Mouse (Mus musculus) left cerebral cortex, adult 18-20 months (tissue): ENCODE results near the gene Ush1g. TPM values are rescaled to one million over a fixed set of nuclear protein-coding genes. Genes with fewer than 3 reads are reported as not detected.

Experiments
- DNase-seq, 2 experiments: peaks; one replicate each; pipeline ENCODE4 v3.0.0; 2021 to 2022; ENCODE audit warnings: low spot score in 2 of 2, mixed read lengths in 1 of 2
- total RNA-seq, 2 experiments: library from RNA; stranded (reverse); gene quantifications; 2 replicates each; pipeline ENCODE4 v1.2.3; 2021

The Ush1g gene
- total RNA-seq, 2 experiments from 2014 or later, result 0.26 to 0.52 TPM

GRCm38 (mm10) chr11:115335223-115335622, 13.4 kb upstream of the Ush1g start:
- no peak for DNase-seq

GRCm38 (mm10) chr11:115334531-115334930, 12.7 kb upstream of the Ush1g start, which contains the start of gene Otop3:
Otop3 (plus strand) TSS chr11:115334731.
- DNase-seq, result no peak

GRCm38 (mm10) chr11:115329339-115329738, 7.5 kb upstream of the Ush1g start:
- no peak for DNase-seq

- DNase-seq, result peak; percentile 48 to 74
Measured at GRCm38 (mm10) chr11:115326730-115327129, 4.9 kb upstream of the Ush1g start.

GRCm38 (mm10) chr11:115323354-115323753, 1.5 kb upstream of the Ush1g start:
- DNase-seq, result no peak

- no peak for DNase-seq
Measured at GRCm38 (mm10) chr11:115319704-115320383, 2.0 kb downstream of the Ush1g start.

- no peak for DNase-seq
Measured at GRCm38 (mm10) chr11:115318245-115319027, 3.4 kb downstream of the Ush1g start.

- no peak for DNase-seq
Measured at GRCm38 (mm10) chr11:115317204-115317603, 4.6 kb downstream of the Ush1g start.

- no peak for DNase-seq
Measured at GRCm38 (mm10) chr11:115314249-115314648, 7.6 kb downstream of the Ush1g start.

GRCm38 (mm10) chr11:115308781-115309180, 13.1 kb downstream of the Ush1g start:
- DNase-seq, result no peak

GRCm38 (mm10) chr11:115306863-115307262, 15.0 kb downstream of the Ush1g start, which contains the start of gene Otop2:
Otop2 (plus strand) TSS chr11:115307163.
- no peak for DNase-seq

GRCm38 (mm10) chr11:115303167-115303566, 18.7 kb downstream of the Ush1g start:
- no peak for DNase-seq

- no peak for DNase-seq
Measured at GRCm38 (mm10) chr11:115301351-115301750, 20.5 kb downstream of the Ush1g start.

GRCm38 (mm10) chr11:115300745-115301144, 21.1 kb downstream of the Ush1g start:
- DNase-seq, result no peak

- DNase-seq, result no peak
Measured at GRCm38 (mm10) chr11:115298160-115298559, 23.7 kb downstream of the Ush1g start.

- DNase-seq, result peak; percentile 66 to 76
Measured at GRCm38 (mm10) chr11:115297214-115297826, 24.5 kb downstream of the Ush1g start, which contains the start of gene Fads6. Fads6 (minus strand) TSS chr11:115297663.

GRCm38 (mm10) chr11:115296471-115297210, 25.2 kb downstream of the Ush1g start:
- no peak for DNase-seq

GRCm38 (mm10) chr11:115295939-115296338, 25.9 kb downstream of the Ush1g start:
- DNase-seq, result no peak

- no peak for DNase-seq
Measured at GRCm38 (mm10) chr11:115292631-115293375, 29.0 kb downstream of the Ush1g start.

- no peak for DNase-seq
Measured at GRCm38 (mm10) chr11:115291503-115291902, 30.3 kb downstream of the Ush1g start.
